Mouse (Mus musculus) leukemia stem cell, adult 10-12 weeks (primary cell): ENCODE data around the gene Tsr2. TPM values are rescaled to one million over a fixed set of nuclear protein-coding genes. Genes with fewer than 3 reads are reported as not detected.

Experiments
- polyA plus RNA-seq: library from polyadenylated mRNA; stranded (reverse); fragments of >175 nt; gene quantifications from 2 replicates; pipeline ENCODE4 v1.2.3, GENCODE M21; 2012; ENCODE audit warnings: low replicate concordance

Tsr2 gene
- 0.57 and 3.0 TPM in 2 replicates for polyA plus RNA-seq

GRCm38 (mm10) chrX:151096171-151097058 is at the start of gene Tsr2:
TSS of gene Tsr2 (minus strand) at chrX:151096543.

GRCm38 (mm10) chrX:151045850-151046249 is 50.5 kb downstream of the Tsr2 start, which contains the start of gene Fgd1:
TSS of gene Fgd1 (plus strand) at chrX:151046150.

Other genes starting within 250 kb of the Tsr2 start
- gene Gnl3l, start 79.2 kb downstream of the Tsr2 start, polyA plus RNA-seq, result 0.57 and 1.3 TPM in 2 replicates
- 0.38 and 0.67 TPM in 2 replicates for gene Fgd1, start 50.4 kb downstream of the Tsr2 start, polyA plus RNA-seq
- not detected in 2 replicates for gene Wnk3, start 101.5 kb upstream of the Tsr2 start, polyA plus RNA-seq
- 1.7 and 2.5 TPM in 2 replicates for gene Fam120c, start 247.6 kb upstream of the Tsr2 start, polyA plus RNA-seq